Mouse (Mus musculus): ENCODE data around the gene Iba57. TPM values are rescaled to one million over a fixed set of nuclear protein-coding genes. Genes with fewer than 3 reads are reported as not detected.

Iba57 gene
- polyA plus RNA-seq, 1 experiment from 2014 or later, result 2.0 TPM

- DNase-seq (ENCODE audit: low spot score) (peak; percentile 50), ATAC-seq (ENCODE audit: low FRiP score) (no peak)
- 10% methylated on average over 14 of the region's 14 CpGs for WGBS
- H3K27ac ChIP-seq (ENCODE audit: low read depth, low read length), result no peak overlapping the region
- H3K4me3 ChIP-seq (ENCODE audit: low read depth, low read length), result no peak overlapping the region
- H3K9me3 ChIP-seq (ENCODE audit: control insufficient read depth, low read length), result no peaks in the 10 kb centered on the region
- no peak overlapping the region for H3K9ac ChIP-seq (ENCODE audit: low read depth, low read length)
- H3K27me3 ChIP-seq (ENCODE audit: control insufficient read depth, insufficient read depth, low read length), result peaks cover 10% of the 10 kb centered on the region
- H3K36me3 ChIP-seq (ENCODE audit: control insufficient read depth, insufficient read depth, low read length), result no peaks in the 10 kb centered on the region
- H3K4me2 ChIP-seq (replicated peaks; ENCODE audit: low read depth, low read length), result peak overlapping the region; percentile 12
- H3K4me1 ChIP-seq (replicated peaks; ENCODE audit: control insufficient read depth, insufficient read depth, low read length), result no peaks in the 10 kb centered on the region
Measured at GRCm38 (mm10) chr11:59141772-59142370, 21.7 kb downstream of the Iba57 start.

GRCm38 (mm10) chr11:59138537-59139486 is 24.7 kb downstream of the Iba57 start:
- DNase-seq (ENCODE audit: low spot score), result no peak
- Histone ChIP-seq H3K27me3 (ENCODE audit: control insufficient read depth, insufficient read depth, low read length) (peaks cover 39% of the 10 kb centered on the region), H3K4me3 (ENCODE audit: low read depth, low read length) (no peak overlapping the region), H3K36me3 (ENCODE audit: control insufficient read depth, insufficient read depth, low read length) (no peaks in the 10 kb centered on the region), H3K4me2 (replicated peaks; ENCODE audit: low read depth, low read length) (no peak overlapping the region), H3K9ac (ENCODE audit: low read depth, low read length) (no peak overlapping the region), H3K9me3 (ENCODE audit: control insufficient read depth, low read length) (no peaks in the 10 kb centered on the region), H3K4me1 (replicated peaks; ENCODE audit: control insufficient read depth, insufficient read depth, low read length) (peaks cover 8% of the 10 kb centered on the region; the same call in 1 of the 2 replicates), H3K27ac (ENCODE audit: low read depth, low read length) (no peak overlapping the region)
- ATAC-seq (ENCODE audit: low FRiP score), result no peak
- 67% methylated on average over 19 of the region's 19 CpGs for WGBS

- peaks cover 8% of the 10 kb centered on the region; the same call in 1 of the 2 replicates for H3K4me1 ChIP-seq (replicated peaks; ENCODE audit: control insufficient read depth, insufficient read depth, low read length)
- H3K36me3 ChIP-seq (ENCODE audit: control insufficient read depth, insufficient read depth, low read length), result no peaks in the 10 kb centered on the region
- WGBS, result 73% methylated on average over 12 of the region's 12 CpGs
- no peak overlapping the region for H3K4me3 ChIP-seq (ENCODE audit: low read depth, low read length)
- no peak overlapping the region for H3K9ac ChIP-seq (ENCODE audit: low read depth, low read length)
- H3K9me3 ChIP-seq (ENCODE audit: control insufficient read depth, low read length), result no peaks in the 10 kb centered on the region
- H3K27me3 ChIP-seq (ENCODE audit: control insufficient read depth, insufficient read depth, low read length), result peaks cover 48% of the 10 kb centered on the region
- DNase-seq (ENCODE audit: low spot score) (no peak), ATAC-seq (ENCODE audit: low FRiP score) (no peak)
- H3K27ac ChIP-seq (ENCODE audit: low read depth, low read length), result no peak overlapping the region
- H3K4me2 ChIP-seq (replicated peaks; ENCODE audit: low read depth, low read length), result no peak overlapping the region
Measured at GRCm38 (mm10) chr11:59136994-59137706, 26.4 kb downstream of the Iba57 start.

- Histone ChIP-seq H3K4me2 (replicated peaks; ENCODE audit: low read depth, low read length) (peak within 1 kb of the TSS; percentile 38), H3K36me3 (ENCODE audit: control insufficient read depth, insufficient read depth, low read length) (no peaks in the 10 kb centered on the region), H3K4me3 (ENCODE audit: low read depth, low read length) (peak within 1 kb of the TSS; percentile 21), H3K9me3 (ENCODE audit: control insufficient read depth, low read length) (no peaks in the 10 kb centered on the region), H3K27ac (ENCODE audit: low read depth, low read length) (no peak within 1 kb of the TSS), H3K4me1 (replicated peaks; ENCODE audit: control insufficient read depth, insufficient read depth, low read length) (peaks cover 8% of the 10 kb centered on the region; the same call in 1 of the 2 replicates), H3K27me3 (ENCODE audit: control insufficient read depth, insufficient read depth, low read length) (peaks cover 48% of the 10 kb centered on the region), H3K9ac (ENCODE audit: low read depth, low read length) (no peak within 1 kb of the TSS)
- ATAC-seq (ENCODE audit: low FRiP score) (no peak), DNase-seq (ENCODE audit: low spot score) (peak; percentile 27)
- 19% methylated on average over 43 of the region's 44 CpGs for WGBS
Measured at GRCm38 (mm10) chr11:59135904-59136452, 27.6 kb downstream of the Iba57 start, which contains the start of gene Obscn. Gene Obscn, minus strand, starts transcription at chr11:59136402.

- H3K4me1 ChIP-seq (replicated peaks; ENCODE audit: control insufficient read depth, insufficient read depth, low read length), result peaks cover 8% of the 10 kb centered on the region; the same call in 1 of the 2 replicates
- peak overlapping the region; percentile 38 for H3K4me2 ChIP-seq (replicated peaks; ENCODE audit: low read depth, low read length)
- H3K36me3 ChIP-seq (ENCODE audit: control insufficient read depth, insufficient read depth, low read length), result no peaks in the 10 kb centered on the region
- WGBS, result 8% methylated on average over 55 of the region's 55 CpGs
- no peaks in the 10 kb centered on the region for H3K9me3 ChIP-seq (ENCODE audit: control insufficient read depth, low read length)
- H3K27ac ChIP-seq (ENCODE audit: low read depth, low read length), result no peak overlapping the region
- ATAC-seq (ENCODE audit: low FRiP score), result no peak
- H3K4me3 ChIP-seq (ENCODE audit: low read depth, low read length), result peak overlapping the region; percentile 21
- H3K27me3 ChIP-seq (ENCODE audit: control insufficient read depth, insufficient read depth, low read length), result peaks cover 48% of the 10 kb centered on the region
- DNase-seq (ENCODE audit: low spot score), result peak; percentile 29
- no peak overlapping the region for H3K9ac ChIP-seq (ENCODE audit: low read depth, low read length)
Measured at GRCm38 (mm10) chr11:59135051-59135820, 28.3 kb downstream of the Iba57 start.

- no peak overlapping the region for H3K27ac ChIP-seq (ENCODE audit: low read depth, low read length)
- H3K36me3 ChIP-seq (ENCODE audit: control insufficient read depth, insufficient read depth, low read length), result no peaks in the 10 kb centered on the region
- H3K9me3 ChIP-seq (ENCODE audit: control insufficient read depth, low read length), result no peaks in the 10 kb centered on the region
- ATAC-seq (ENCODE audit: low FRiP score) (0 out of 2 replicates have a peak, but pooled peaks have one; percentile 17), DNase-seq (ENCODE audit: low spot score) (peak; percentile 33)
- peaks cover 48% of the 10 kb centered on the region for H3K27me3 ChIP-seq (ENCODE audit: control insufficient read depth, insufficient read depth, low read length)
- 7% methylated on average over 32 of the region's 35 CpGs for WGBS
- no peak overlapping the region for H3K4me3 ChIP-seq (ENCODE audit: low read depth, low read length)
- H3K9ac ChIP-seq (ENCODE audit: low read depth, low read length), result no peak overlapping the region
- H3K4me2 ChIP-seq (replicated peaks; ENCODE audit: low read depth, low read length), result peak overlapping the region; percentile 26; the same call in 1 of the 2 replicates
- peaks cover 8% of the 10 kb centered on the region; the same call in 1 of the 2 replicates for H3K4me1 ChIP-seq (replicated peaks; ENCODE audit: control insufficient read depth, insufficient read depth, low read length)
Measured at GRCm38 (mm10) chr11:59134373-59134997, 29.1 kb downstream of the Iba57 start.

GRCm38 (mm10) chr11:59132065-59132464 is 31.5 kb downstream of the Iba57 start:
- ATAC-seq (ENCODE audit: low FRiP score) (no peak), DNase-seq (ENCODE audit: low spot score) (no peak)
- 77% methylated on average over 2 of the region's 3 CpGs for WGBS
- Histone ChIP-seq H3K9ac (ENCODE audit: low read depth, low read length) (no peak overlapping the region), H3K27me3 (ENCODE audit: control insufficient read depth, insufficient read depth, low read length) (peaks cover 40% of the 10 kb centered on the region), H3K4me2 (replicated peaks; ENCODE audit: low read depth, low read length) (no peak overlapping the region), H3K27ac (ENCODE audit: low read depth, low read length) (no peak overlapping the region), H3K9me3 (ENCODE audit: control insufficient read depth, low read length) (no peaks in the 10 kb centered on the region), H3K4me1 (replicated peaks; ENCODE audit: control insufficient read depth, insufficient read depth, low read length) (peaks cover 8% of the 10 kb centered on the region; the same call in 1 of the 2 replicates), H3K36me3 (ENCODE audit: control insufficient read depth, insufficient read depth, low read length) (no peaks in the 10 kb centered on the region), H3K4me3 (ENCODE audit: low read depth, low read length) (no peak overlapping the region)
